Mouse (Mus musculus) lung, postnatal 14 days (tissue): Measurements from ENCODE around the gene Pacsin3.

Experiments used
- DNase-seq: peaks from one replicate; pipeline ENCODE4 v3.0.0; 2021

Pacsin3 gene

DNA sequence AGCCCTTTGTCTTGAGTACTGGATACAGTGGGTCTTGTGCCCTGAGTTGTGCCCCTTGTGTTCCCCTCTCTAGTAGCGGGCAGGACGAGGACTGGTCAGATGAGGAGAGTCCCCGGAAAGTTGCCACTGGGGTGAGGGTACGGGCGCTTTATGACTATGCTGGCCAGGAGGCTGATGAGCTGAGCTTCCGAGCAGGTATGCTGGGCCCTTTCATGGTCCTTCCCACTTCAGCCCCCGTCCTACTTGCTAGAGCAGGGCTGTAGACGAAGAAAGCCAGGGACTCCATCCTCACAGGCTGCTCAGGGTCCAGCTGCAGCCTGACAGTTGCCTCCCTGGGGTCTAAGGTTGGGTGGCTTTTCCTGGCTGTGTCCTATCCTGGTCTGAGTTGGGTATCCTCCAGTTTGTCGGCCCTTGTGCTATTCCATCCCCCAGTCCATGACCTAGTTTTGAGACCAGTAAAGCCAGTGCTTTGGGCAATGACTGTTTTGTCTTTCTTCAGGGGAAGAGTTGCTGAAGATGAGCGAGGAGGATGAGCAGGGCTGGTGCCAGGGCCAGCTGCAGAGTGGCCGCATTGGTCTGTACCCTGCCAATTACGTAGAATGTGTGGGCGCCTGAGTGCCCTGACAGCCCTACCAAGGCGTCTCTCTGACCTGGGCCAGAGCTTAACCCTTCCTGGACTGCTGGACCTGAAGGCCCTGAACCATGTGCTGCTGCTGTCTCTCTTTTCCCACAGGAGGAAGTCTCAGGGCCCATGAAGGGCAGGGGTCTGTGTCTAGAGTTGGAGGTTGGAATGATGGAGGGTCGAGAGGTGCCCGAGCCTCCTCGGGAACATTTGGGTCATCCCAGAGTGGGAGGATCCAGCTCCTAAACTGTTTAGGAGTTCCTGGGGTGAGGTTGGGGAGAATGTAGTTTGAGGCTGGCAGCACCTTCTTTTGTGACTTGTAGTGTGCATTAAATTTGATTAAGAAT, 8.2 kb downstream of the Pacsin3 start:
- no peak for DNase-seq

GRCm38 (mm10) chr2:91264711-91265681, 9.2 kb downstream of the Pacsin3 start, which contains the start of gene Arfgap2:
Arfgap2 (plus strand) TSS chr2:91264974.
- DNase-seq, result peak; percentile 96

DNA sequence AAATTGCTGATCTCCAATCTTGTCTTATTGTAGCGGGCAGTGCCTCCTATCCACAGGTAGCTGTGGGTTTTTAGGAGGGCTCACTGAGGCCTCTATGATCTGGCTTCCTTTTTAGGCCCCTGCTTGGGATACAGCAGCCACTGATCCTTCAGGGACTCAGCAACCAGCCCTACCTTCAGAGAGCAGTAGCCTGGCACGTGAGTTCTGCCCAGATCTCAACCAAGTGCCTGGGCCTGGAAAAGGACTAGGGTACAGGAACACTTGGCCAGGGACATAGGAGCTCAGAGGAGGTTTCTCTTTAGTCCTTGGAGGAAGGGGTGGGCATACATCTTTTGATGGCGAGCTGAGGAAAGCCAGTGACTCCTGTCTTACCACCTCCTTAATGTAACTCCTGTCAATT, 12.3 kb downstream of the Pacsin3 start:
- DNase-seq, result no peak

DNA sequence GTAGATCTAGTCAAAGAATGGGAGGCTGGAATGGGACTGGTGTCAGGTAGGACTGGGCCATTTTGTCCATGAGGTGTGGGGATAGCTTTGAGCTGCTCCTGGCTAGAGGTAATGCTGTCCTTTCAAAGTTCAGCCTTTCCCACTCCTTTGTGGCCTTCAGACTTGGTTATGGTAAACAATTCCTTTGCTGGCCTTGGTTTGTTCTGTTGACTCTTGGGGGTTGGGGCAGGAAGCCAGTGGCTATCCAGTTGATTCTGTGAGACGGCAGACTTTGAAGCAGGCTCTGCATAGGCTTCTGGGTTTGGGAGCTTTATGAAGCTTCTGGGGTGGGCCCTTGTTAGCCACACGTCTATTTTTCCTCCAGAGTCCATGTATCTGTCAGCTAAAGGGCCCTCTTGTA, 13.0 kb downstream of the Pacsin3 start:
- DNase-seq, result no peak

DNA sequence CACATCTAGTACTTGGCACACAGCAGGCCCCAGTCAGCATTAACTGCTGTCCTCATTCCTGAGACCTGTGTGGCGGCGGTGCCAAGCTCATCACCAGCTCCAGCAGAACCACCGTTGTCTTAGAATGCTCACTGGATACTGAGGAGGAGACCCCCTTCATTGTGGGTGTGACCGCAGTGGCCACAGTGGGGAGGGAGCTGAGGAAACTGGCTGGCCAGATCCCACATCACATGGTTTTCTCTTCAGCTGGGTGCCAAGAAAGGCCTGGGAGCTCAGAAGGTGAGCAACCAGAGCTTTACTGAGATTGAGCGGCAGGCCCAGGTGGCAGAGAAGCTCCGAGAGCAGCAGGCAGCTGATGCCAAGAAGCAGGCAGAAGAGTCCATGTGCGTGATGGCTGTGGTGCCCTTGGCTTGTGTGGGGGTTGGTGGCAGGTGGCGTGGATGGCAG, 14.0 kb downstream of the Pacsin3 start:
- DNase-seq, result no peak

- peak; percentile 74 for DNase-seq
Observed at GRCm38 (mm10) chr2:91278749-91279371, 23.1 kb downstream of the Pacsin3 start.

DNA sequence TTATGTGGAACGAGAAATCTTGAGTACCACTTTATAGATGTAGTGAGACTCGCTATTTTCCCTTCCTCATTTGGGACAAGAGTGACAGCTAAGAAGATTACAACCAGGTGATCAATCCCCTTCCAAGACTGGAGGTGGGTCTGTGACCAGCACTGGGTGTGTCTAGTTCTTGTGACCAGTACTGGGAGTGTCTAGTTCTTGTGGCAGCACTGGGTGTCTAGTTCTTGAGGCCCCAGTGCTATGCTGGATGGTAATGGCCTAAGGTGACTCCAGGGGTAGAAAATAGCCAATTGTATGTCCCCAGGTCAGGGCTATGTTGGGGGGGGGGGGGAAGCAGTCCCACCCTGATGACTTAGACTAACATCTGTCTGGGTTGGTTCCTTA, 23.6 kb downstream of the Pacsin3 start:
- no peak for DNase-seq

DNA sequence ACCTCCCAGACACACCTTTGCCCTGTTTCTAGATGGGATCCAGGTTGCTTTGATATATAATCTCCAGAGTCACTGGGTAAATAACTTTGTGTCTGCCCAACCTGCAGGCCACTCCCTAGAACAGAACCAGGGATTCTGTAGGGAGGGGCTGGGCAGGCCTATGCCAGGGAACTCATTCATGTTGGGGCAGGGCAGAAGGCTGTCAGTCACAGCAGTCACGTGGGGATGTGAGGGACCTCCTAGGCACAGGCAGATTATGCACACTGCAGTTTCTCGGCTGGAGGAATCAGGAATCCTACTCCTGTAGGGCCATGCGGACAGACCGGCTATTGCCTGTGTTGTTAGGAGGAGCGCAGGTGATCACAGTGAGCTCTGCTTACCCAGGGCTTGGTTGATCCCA, 25.6 kb downstream of the Pacsin3 start:
- no peak for DNase-seq

DNA sequence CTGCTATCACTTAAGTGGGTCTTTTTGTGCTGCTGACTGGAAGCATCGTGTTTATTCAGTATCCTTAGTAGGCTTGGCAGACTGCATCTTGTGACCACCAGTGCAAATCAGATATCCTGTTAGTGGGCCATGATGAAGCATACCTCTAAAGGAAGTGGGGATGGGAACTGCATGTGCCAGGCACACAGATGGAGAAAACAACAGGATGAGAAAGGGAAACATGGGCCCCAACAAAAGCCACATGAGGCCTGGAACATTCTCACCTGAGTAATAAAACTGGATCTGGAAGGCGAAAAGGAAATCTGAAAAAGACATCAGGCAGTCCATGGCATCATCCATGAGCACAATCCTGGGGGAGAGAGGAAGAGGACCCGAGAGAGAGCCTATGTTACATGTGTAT, 28.2 kb downstream of the Pacsin3 start:
- no peak for DNase-seq

- DNase-seq, result peak; percentile 62
Observed at GRCm38 (mm10) chr2:91284375-91285199, 28.8 kb downstream of the Pacsin3 start.

DNA sequence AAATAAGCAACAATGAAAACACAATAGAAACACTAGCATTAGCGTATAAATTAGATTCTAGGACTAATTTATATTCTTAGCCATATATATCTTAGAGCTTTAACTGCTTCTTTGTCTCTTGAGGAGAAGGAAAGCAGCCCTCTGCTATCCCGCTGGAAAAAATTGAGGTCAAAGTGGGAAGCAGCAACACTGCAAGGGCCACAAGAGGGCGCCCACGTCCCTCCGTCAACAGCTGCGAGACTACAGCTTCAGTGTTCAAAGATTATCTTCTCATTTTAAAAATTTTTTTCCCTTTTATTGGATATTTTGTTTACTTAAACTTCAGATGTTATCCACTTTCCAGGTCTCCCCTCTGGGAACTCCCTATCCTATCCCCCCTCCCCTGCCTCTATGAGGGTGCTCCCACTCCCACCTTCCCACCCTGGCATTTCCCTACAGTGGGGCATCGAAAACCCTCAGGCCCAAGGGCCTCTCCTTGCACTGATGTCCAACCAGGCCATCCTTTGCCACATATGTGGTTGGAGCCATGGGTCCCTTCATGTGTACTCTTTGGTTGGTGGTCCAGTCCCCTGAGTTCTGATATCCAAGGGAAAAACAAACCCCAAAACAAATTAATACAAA, 30.2 kb downstream of the Pacsin3 start:
- DNase-seq, result peak; percentile 91

DNA sequence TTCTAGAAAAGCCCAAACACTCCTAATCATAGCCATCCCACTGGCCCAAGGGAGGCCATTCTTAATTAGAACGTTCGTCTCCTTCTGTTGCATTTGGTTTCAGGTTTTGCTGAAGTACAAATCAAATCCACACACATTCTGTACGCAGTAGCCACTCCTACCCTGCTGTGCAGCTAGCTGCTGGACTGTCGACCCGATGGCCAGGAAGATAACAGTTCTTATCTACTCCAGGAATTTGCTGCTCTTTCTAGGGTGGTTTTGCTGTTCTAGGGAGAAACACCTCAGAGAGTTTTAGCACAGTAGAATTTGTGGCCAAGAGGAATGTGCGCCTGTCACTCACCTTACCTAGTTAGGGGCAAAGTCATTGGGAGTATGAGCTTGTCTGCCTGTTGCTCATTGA, 31.8 kb downstream of the Pacsin3 start:
- no peak for DNase-seq

DNA sequence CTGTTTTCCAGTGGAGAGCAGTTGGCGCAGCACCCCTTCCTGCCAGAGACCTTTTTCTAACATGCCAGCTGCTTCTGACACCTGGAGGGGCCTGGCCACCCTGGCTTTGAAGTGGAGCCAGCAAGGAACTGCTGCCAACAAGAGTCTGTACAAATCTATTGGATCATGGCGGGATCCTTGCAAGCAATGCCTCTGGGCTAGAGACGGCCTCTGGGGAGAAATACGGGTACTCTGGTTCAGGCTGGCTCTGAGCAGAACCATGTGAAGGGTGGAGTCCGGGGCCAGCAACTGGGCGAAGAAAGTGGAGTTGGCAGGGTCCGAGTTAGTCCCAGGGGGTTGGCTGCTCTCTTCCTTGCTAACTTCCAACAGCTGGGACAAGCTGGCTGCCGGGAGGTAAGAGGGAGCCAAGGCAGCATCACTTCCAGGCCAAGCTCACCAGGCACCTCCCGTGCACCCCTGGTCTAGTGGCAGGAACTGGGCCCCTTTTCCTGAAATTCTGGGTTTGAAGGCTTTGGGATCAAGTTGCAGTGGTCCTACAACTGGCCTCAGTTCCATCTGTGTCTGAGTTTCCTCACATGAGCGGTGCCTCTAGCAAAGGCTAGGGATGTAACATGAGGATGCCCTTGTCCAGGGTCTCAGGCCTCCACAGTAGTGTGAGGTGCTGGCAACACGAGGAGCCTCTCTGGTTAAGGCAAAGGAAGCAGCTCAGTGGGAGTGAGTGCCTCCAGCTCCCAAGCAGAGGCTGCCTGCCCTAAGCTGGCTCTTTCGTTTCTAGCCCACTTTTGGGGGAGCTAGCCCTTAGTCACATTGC, 35.6 kb downstream of the Pacsin3 start:
- peak; percentile 64 for DNase-seq

DNA sequence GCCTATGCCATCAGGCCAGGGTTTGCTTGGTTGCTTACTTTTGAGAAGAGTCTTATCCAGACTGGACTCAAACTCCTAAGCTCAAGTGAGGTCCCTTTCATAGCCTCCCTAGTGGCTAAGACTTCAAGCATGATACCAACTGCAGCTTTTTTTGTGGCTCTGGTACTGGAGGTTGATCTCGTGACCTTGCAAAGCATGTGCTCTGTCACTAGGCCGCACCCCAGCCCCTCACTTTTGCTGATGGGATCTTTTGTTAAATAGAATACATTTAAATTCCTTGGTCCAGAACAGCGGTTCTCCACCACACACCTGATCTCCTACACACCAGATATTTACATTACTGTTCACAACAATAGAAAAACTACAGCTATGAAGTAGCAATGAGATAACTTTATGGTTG, 38.5 kb downstream of the Pacsin3 start:
- DNase-seq, result no peak

DNA sequence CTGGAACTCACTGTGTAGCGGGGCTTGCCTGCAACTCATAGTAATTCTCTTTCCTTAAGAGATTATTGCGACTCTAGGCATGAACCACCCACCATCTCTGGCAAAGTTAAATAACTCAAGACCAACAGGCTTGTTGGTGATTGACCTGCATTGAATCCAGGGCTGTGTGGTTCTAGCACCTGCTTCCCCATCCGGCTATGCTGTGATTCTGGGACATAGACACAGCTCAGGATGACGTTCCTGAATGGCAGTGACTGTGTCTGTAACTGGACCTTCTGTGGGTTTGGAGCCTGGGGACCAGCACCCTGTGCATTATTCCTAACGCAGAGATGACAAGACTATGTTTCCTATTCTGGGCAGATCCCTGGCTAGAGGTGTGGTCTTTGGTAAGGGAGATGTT, 40.1 kb downstream of the Pacsin3 start:
- DNase-seq, result no peak

DNA sequence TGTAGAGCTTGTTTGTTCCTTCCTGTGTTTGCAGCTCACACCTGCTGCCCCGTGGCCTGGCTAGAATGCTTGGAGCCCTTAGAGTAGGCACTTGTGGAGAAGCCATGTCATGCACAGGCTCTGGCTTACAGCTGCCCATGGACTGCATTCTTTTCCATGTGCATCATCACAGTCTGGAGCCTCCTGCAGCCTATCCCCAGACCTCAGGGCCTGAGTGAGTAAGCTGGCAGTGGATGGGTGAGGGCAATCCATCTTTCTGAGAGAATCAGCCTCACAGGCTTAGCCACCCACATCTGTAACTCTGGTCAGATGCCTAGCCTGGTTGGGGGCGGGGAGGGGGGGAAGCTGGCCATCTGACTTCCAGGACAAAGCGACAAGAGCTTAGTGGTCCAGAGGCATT, 43.4 kb downstream of the Pacsin3 start:
- peak; percentile 22 for DNase-seq

DNA sequence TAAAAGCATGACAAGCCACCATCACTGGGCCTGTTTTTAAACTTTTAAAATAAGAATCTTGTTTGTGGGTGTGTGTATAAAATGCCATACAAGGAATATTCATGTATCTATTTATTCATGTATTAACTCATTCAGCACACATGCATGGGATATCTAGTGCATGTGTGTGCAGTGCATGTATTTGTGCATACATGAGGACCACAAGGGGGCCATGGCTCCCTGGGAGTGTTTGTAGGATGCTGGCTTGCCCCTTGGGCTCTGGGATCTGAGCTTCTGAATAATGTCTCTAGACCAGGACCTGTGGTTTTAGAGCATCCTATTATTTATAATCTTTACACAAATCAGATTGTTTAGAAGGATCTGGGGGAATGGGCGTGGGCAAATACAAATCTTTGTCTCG, 45.0 kb downstream of the Pacsin3 start:
- DNase-seq, result no peak

DNA sequence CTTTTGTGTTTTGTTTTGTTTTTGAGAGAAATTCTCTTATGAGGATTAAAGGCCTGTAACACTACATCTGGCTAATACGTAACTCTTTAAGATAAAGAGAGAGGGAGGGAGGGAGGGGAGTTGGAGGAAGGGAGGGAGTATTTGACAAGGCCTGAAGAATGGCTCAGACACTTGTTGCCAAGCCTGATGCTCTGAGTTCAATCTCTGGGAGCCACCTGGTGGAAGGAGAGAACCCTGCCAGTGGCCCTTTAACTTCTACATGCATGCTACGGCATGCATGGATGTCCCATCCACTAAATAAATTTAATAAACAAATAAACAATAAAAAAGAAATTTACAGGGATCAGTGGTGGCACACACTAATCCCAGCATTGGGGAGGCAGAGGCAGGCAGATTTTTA, 46.1 kb downstream of the Pacsin3 start:
- DNase-seq, result no peak

- DNase-seq, result no peak
Observed at GRCm38 (mm10) chr2:91302845-91303244, 47.1 kb downstream of the Pacsin3 start.

- DNase-seq, result no peak
Observed at GRCm38 (mm10) chr2:91305926-91306325, 50.2 kb downstream of the Pacsin3 start.

GRCm38 (mm10) chr2:91306589-91306988, 50.8 kb downstream of the Pacsin3 start:
- no peak for DNase-seq
